Mouse (Mus musculus): ENCODE data around the gene Vmn2r75.
"Not testable (repeated sequence)": the region's sequence is repeated elsewhere in the genome, so short reads cannot be mapped to it uniquely, and the experiment has no call there.

- TF ChIP-seq GATA1 (IDR thresholded peaks at IDR 0.05; ENCODE audit: borderline replicate concordance, low read length); FLI1 (IDR thresholded peaks at IDR 0.05; ENCODE audit: low read length): not testable (repeated sequence)
Observed at GRCm38 (mm10) chr7:86171678-86172077, at the start of gene Vmn2r75.
